Mouse (Mus musculus) liver, embryonic 14.5 days (tissue): ENCODE results near the gene Muc1. TPM values are rescaled to one million over a fixed set of nuclear protein-coding genes. Genes with fewer than 3 reads are reported as not detected.

Experiments used
- ATAC-seq: fragments of 200-750 bp; cut with Nextera tagmentation; 2 replicates; pipeline ENCODE4 v1.8.0; 2017; ENCODE audit warnings: moderate number of reproducible peaks, mild to moderate bottlenecking, moderate library complexity; ENCODE audit not compliant: insufficient read depth
- DNase-seq, 3 experiments: peaks; one replicate each; pipeline ENCODE4 v3.0.0-alpha.2; 2012 to 2013; ENCODE audit warnings: low read depth in 3 of 3, low spot score in 3 of 3
- H3K27ac ChIP-seq: fragments of 300-500 bp; sonication (generic); 2 replicates; pipeline ENCODE4 v1.5.1; 2014; ENCODE audit warnings: moderate library complexity, mild to moderate bottlenecking, control low read depth, inconsistent platforms
- H3K27me3 ChIP-seq: fragments of 300-500 bp; sonication (generic); 2 replicates; pipeline ENCODE4 v1.6.1; 2014; ENCODE audit warnings: mild to moderate bottlenecking, low read length, moderate library complexity; ENCODE audit not compliant: control insufficient read depth, insufficient read depth
- H3K36me3 ChIP-seq: fragments of 300-500 bp; sonication (generic); replicated peaks from 2 replicates; pipeline ENCODE4 v1.6.1; 2014; ENCODE audit warnings: low read depth; ENCODE audit not compliant: control insufficient read depth, insufficient read depth
- H3K4me1 ChIP-seq, 2 experiments: fragments of 200-500 bp in 1 of 2; fragments of 300-500 bp in 1 of 2; sonication (generic) in 1 of 2; replicated peaks; 2 replicates each; pipeline ENCODE4 v1.6.1; 2012 to 2014; ENCODE audit warnings: antibody characterized with exemption in 1 of 2, inconsistent platforms in 1 of 2, low read length in 1 of 2; ENCODE audit not compliant: control insufficient read depth in 2 of 2, insufficient read depth in 2 of 2
- H3K4me2 ChIP-seq: fragments of 300-500 bp; sonication (generic); 2 replicates; pipeline ENCODE4 v1.6.1; 2014; ENCODE audit warnings: low read depth, mild to moderate bottlenecking, control low read depth, moderate library complexity
- H3K4me3 ChIP-seq, 2 experiments: fragments of 200-500 bp in 1 of 2; fragments of 300-500 bp in 1 of 2; sonication (generic) in 1 of 2; 2 replicates each; pipeline ENCODE4 v1.5.1; 2012 to 2014; ENCODE audit warnings: low read depth in 2 of 2, low read length in 2 of 2, mild to moderate bottlenecking in 2 of 2, control low read depth in 1 of 2, inconsistent platforms in 1 of 2, moderate library complexity in 1 of 2; ENCODE audit not compliant: insufficient read depth in 1 of 2
- H3K9ac ChIP-seq: fragments of 300-500 bp; sonication (generic); replicated peaks from 2 replicates; pipeline ENCODE4 v1.6.1; 2014; ENCODE audit warnings: mild to moderate bottlenecking, control low read depth, moderate library complexity
- H3K9me3 ChIP-seq: fragments of 300-500 bp; sonication (generic); 2 replicates; pipeline ENCODE4 v1.6.1; 2016; ENCODE audit warnings: low read length, mixed read lengths; ENCODE audit not compliant: control insufficient read depth
- CTCF ChIP-seq: IDR thresholded peaks from 2 replicates; pipeline ENCODE4 v1.5.1; 2016; ENCODE audit warnings: antibody characterized with exemption, low read depth, control low read depth
- EP300 ChIP-seq: IDR thresholded peaks from 2 replicates; pipeline ENCODE4 v1.6.1; 2016; ENCODE audit warnings: antibody characterized with exemption, low read depth
- WGBS: fragments of 180-500 bp; shearing (Covaris S2); extraction: QIAGEN DNeasy Blood & Tissue Kit; methylation state at CpG from one replicate; pipeline ENCODE4 v1.1.7; 2014; ENCODE audit not compliant: insufficient replicate concordance; 5-methylcytosine and 5-hydroxymethylcytosine counted together
- polyA plus RNA-seq, 2 experiments: library from polyadenylated mRNA; depleted of rRNA in 1 of 2; stranded (reverse) in 1 of 2; unstranded in 1 of 2; fragments of >200 nt; fragmentation: Nextera tagmentation in 1 of 2; extraction: Ambion mirVana in 1 of 2; gene quantifications; 2 replicates each; pipeline versions ENCODE4 v1.2.1 to v1.2.3; 2012 to 2014

Muc1 gene
- polyA plus RNA-seq, 2 experiments = 0.08 to 0.18 TPM

DNA sequence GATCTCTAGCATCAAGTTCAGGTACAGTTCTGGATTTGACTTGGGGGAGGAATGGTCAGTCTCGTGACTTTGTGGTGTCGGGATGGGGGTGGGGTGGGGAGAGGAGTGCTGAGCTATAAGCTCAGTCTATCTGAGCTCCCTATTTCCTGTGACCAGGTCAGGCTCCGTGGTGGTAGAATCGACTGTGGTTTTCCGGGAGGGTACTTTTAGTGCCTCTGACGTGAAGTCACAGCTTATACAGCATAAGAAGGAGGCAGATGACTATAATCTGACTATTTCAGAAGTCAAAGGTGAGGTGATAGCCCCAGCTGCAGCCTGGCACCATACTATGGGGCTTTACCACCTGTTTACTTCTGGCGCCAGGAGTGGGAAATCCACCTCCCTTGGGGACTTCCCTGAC, 2.5 kb downstream of the Muc1 start:
- WGBS = 10% methylated on average over 7 of the region's 7 CpGs
- H3K9ac ChIP-seq = no peak overlapping the region
- H3K4me2 ChIP-seq = no peak overlapping the region
- no peak overlapping the region for H3K27ac ChIP-seq
- H3K4me3 ChIP-seq = no peak overlapping the region
- H3K4me1 ChIP-seq = peaks cover 0 to 5% of the 10 kb centered on the region in 2 experiments; a peak in 1 of 4 replicates
- H3K9me3 ChIP-seq = no peaks in the 10 kb centered on the region
- no peaks in the 10 kb centered on the region for H3K36me3 ChIP-seq
- ATAC-seq (no peak), DNase-seq (no peak)
- no peak for TF ChIP-seq EP300
- no peak for TF ChIP-seq CTCF
- peaks cover 23% of the 10 kb centered on the region for H3K27me3 ChIP-seq

DNA sequence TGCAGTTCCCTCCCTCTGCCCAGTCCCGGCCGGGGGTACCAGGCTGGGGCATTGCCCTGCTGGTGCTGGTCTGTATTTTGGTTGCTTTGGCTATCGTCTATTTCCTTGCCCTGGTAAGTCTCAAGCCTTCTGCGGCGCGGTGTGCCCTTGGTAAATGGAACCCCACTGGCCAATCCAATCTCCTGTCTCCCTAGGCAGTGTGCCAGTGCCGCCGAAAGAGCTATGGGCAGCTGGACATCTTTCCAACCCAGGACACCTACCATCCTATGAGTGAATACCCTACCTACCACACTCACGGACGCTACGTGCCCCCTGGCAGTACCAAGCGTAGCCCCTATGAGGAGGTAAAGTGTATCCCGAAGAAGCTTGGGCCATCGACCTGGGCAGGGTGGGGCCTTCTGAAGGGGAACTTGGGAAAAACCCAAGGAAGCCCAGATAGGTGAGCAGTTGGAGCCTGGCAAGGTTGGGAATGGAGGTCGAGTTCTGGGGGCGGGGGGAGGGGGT, 3.0 kb downstream of the Muc1 start:
- H3K36me3 ChIP-seq = no peaks in the 10 kb centered on the region
- 57% methylated on average over 16 of the region's 16 CpGs for WGBS
- peaks cover 19% of the 10 kb centered on the region for H3K27me3 ChIP-seq
- ATAC-seq (no peak), DNase-seq (no peak)
- H3K9me3 ChIP-seq = no peaks in the 10 kb centered on the region
- peaks cover 0 to 5% of the 10 kb centered on the region in 2 experiments; a peak in 1 of 4 replicates for H3K4me1 ChIP-seq
- H3K9ac ChIP-seq = no peak overlapping the region
- no peak overlapping the region for H3K4me2 ChIP-seq
- no peak overlapping the region for H3K27ac ChIP-seq
- H3K4me3 ChIP-seq = no peak overlapping the region
- TF ChIP-seq CTCF (no peak), EP300 (no peak)

DNA sequence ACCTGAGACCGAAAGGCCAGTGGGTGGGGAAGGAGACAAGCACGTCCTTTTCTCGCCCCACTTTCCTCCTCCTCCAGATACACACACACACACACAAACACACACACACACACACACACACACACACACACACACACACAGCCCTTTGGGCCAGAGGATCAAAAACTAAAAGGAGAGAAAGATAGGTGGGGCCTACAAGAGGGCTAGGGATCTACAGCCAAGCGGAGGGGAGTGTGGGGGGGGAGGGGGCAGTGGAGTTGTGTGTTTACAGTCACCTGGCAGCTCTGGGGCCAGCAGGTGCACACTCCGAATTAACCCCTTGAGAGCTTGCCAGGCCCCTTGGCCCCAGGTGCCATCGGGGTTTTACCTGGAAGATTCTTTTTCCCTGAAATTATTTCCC, 3.8 kb downstream of the Muc1 start:
- no peak overlapping the region for H3K4me2 ChIP-seq
- H3K27me3 ChIP-seq = peaks cover 11% of the 10 kb centered on the region
- H3K9ac ChIP-seq = no peak overlapping the region
- ATAC-seq (no peak), DNase-seq (no peak)
- no peaks in the 10 kb centered on the region for H3K36me3 ChIP-seq
- TF ChIP-seq EP300 = no peak
- no peak for TF ChIP-seq CTCF
- 64% methylated on average over 6 of the region's 6 CpGs for WGBS
- no peak overlapping the region for H3K4me3 ChIP-seq
- no peaks in the 10 kb centered on the region for H3K9me3 ChIP-seq
- H3K4me1 ChIP-seq = peaks cover 0 to 4% of the 10 kb centered on the region in 2 experiments; a peak in 1 of 4 replicates
- no peak overlapping the region for H3K27ac ChIP-seq

DNA sequence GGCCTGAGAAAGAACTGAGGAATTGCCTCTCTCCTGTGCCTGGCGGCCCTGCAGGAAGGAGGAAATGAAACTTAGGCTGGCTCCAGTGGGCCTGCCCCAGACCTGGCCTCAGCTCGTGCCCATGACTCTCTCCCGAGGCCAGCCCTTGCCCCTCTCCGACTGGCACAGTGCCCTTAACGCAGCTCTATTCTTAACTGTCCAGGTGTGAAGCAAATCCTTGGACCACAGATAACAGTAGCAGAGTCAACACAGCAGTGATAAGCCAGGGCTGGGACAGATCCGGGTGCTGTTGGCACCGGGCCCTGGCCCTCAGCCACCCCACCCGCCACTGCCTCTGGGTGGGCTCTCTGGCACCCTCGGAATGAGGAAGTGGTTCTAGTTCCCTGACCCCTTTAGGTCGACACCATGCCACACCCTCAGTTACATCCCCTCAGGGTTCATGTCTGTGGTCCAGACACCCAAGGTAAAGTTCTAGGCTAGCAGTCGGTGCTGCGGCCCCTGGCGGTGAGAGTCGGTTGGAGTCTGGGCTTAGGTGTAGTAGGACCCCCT, 4.8 kb downstream of the Muc1 start:
- WGBS = 40% methylated on average over 14 of the region's 14 CpGs
- Histone ChIP-seq H3K27me3 (peaks cover 7% of the 10 kb centered on the region; the same call in 1 of the 2 replicates), H3K36me3 (no peaks in the 10 kb centered on the region), H3K4me3 (no peak overlapping the region), H3K9ac (no peak overlapping the region), H3K4me1 (no peaks in the 10 kb centered on the region), H3K9me3 (no peaks in the 10 kb centered on the region), H3K4me2 (no peak overlapping the region), H3K27ac (no peak overlapping the region)
- ATAC-seq (no peak), DNase-seq (no peak)
- TF ChIP-seq EP300 = no peak

DNA sequence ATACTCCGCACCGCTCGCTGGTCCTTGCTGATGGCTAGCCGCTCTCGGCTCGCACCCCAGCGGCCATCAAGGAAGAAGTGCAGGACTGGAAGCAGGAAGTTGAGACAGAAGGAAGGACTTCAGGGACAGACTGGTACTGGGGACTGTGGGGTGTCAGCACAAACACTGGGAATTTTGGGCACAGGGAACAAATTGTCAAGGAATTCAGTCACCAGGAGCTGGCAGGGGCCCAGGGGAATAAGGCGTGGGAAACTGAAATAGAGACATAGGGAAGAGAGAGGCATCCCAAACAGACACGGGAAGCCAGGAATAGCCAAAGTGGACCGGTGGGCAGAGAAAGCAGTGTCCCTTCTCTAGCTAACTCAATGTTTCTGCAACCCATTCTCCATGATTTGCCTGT, 7.7 kb downstream of the Muc1 start:
- no peaks in the 10 kb centered on the region for H3K9me3 ChIP-seq
- ATAC-seq (no peak), DNase-seq (no peak)
- H3K27me3 ChIP-seq = no peaks in the 10 kb centered on the region
- H3K9ac ChIP-seq = no peak overlapping the region
- no peak overlapping the region for H3K4me2 ChIP-seq
- H3K4me3 ChIP-seq = no peak overlapping the region
- no peaks in the 10 kb centered on the region for H3K36me3 ChIP-seq
- TF ChIP-seq EP300 (no peak), CTCF (no peak)
- H3K4me1 ChIP-seq = no peaks in the 10 kb centered on the region
- H3K27ac ChIP-seq = no peak overlapping the region
- 78% methylated on average over 10 of the region's 10 CpGs for WGBS
